Mouse (Mus musculus) ES-E14 (cell line): ENCODE results near the gene Bend5.

Experiments
- CHD2 ChIP-seq: IDR thresholded peaks from 2 replicates; pipeline ENCODE4 v1.6.1; 2014; ENCODE audit warnings: mild to moderate bottlenecking, low read depth, low read length, inconsistent platforms
- HCFC1 ChIP-seq: IDR thresholded peaks from 2 replicates; pipeline ENCODE4 v1.6.1; 2012; ENCODE audit warnings: low read length, inconsistent platforms, borderline replicate concordance; ENCODE audit not compliant: insufficient read depth
- MAFK ChIP-seq: IDR thresholded peaks from 2 replicates; pipeline ENCODE4 v1.6.1; 2014; ENCODE audit warnings: mild to moderate bottlenecking, low read depth, low read length, inconsistent platforms; ENCODE audit not compliant: insufficient read depth
- ZC3H11A ChIP-seq: IDR thresholded peaks from 2 replicates; pipeline ENCODE4 v1.6.1; 2012; ENCODE audit warnings: low read depth, mild to moderate bottlenecking, inconsistent platforms, low read length, borderline replicate concordance

DNA sequence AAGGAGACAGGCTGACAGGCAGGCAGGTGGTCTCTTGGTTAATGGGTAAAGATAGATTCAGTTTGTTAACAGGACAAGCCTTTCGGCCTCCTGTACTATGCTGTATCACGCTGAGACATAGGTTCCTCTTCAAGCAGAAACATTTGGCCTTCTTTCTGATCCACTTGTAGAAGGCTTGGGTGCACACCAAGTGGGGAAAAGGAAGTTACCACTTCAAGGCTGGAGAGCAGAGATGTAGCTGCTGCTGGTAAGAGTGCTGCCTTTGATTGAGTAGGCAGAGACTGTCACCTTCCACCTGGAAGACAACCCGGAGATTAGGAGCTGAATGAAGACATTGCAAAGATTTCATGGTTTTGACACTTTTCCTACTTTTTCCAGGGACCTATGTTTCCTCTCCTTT lies 1.3 kb downstream of the Bend5 start:
- TF ChIP-seq MAFK, result no peak
- no peak for TF ChIP-seq CHD2
- no peak for TF ChIP-seq HCFC1
- TF ChIP-seq ZC3H11A, result no peak
